Comparison of ENCODE assay signal across 9 mouse cellular contexts in the genomic region with DNA sequence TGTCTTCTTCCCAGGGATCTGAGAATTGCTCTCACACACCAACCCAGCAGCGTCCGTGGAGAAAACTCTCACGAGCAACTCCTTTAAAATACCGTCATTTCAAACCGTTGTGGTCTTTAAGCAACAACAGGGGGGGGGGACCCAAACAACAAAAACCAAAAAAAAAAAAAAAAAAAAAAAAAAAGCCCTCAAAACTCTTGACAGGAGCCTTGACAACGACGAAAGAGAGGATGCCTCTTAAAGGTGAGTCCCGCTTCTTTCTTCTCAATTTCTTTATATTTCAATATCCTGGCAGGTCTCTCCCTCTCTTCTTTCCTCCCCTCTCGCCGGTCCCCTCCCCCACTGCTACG. TPM values are rescaled to one million over a fixed set of nuclear protein-coding genes. Genes with fewer than 3 reads are reported as not detected.
DNase-seq lines count a peak whose midpoint lies in the region; ATAC-seq and TF ChIP-seq lines count a peak whose summit lies in the region.
"Had no signal": no experiment of that assay in that cellular context is flagged by ENCODE, and none has a peak within 500 bp of the region (broad histone marks: within the 10 kb centered on the region; RNA-seq: fewer than 3 reads in every experiment).

No protein-coding gene starts in this region.

- under 1% methylated on average over 11 of the region's 11 CpGs for WGBS in forebrain, embryonic 14.5 days
- WGBS in liver, embryonic 12.5 days (ENCODE audit: insufficient replicate concordance), result 1% methylated on average over 11 of the region's 11 CpGs
- 1% methylated on average over 11 of the region's 11 CpGs for WGBS in stomach, postnatal 0 days

- 0 out of 2 replicates have a peak, but pooled peaks cover 5% of the 10 kb centered on the region for H3K9me3 ChIP-seq in megakaryocyte, embryonic 14.5 days
- no peaks in the 10 kb centered on the region for H3K9me3 ChIP-seq in forebrain, embryonic 14.5 days (replicated peaks; ENCODE audit: control insufficient read depth, low read length)
- no peaks in the 10 kb centered on the region for H3K9me3 ChIP-seq in liver, embryonic 12.5 days (replicated peaks)
- H3K9me3 ChIP-seq in stomach, postnatal 0 days (ENCODE audit: control insufficient read depth, low read length), result no peaks in the 10 kb centered on the region

- ATAC-seq in megakaryocyte, adult 5-6 weeks (ENCODE audit: poor library complexity, severe bottlenecking), result no peak
- no peak for ATAC-seq in forebrain, embryonic 14.5 days
- no peak for ATAC-seq in liver, embryonic 12.5 days
- no peak for ATAC-seq in stomach, postnatal 0 days (ENCODE audit: low FRiP score, low TSS enrichment)

- no peak for TF ChIP-seq EP300 in stomach, postnatal 0 days (optimal IDR thresholded peaks at IDR 0.05)

- H3K4me1 ChIP-seq in megakaryocyte, embryonic 14.5 days, result peaks cover 59% of the 10 kb centered on the region
- H3K4me1 ChIP-seq in forebrain, embryonic 14.5 days (ENCODE audit: control insufficient read depth, insufficient read depth, low read length), result peaks cover 21% of the 10 kb centered on the region
- H3K4me1 ChIP-seq in liver, embryonic 12.5 days, result peaks cover 22% of the 10 kb centered on the region
- H3K4me1 ChIP-seq in stomach, postnatal 0 days (replicated peaks; ENCODE audit: control insufficient read depth, insufficient read depth), result peaks cover 2% of the 10 kb centered on the region; the same call in 1 of the 2 replicates

- DNase-seq in forebrain, embryonic 14.5 days (ENCODE audit: low spot score), result no peak
- no peak for DNase-seq in stomach, postnatal 0 days (ENCODE audit: low spot score)
- DNase-seq in gastrocnemius, adult 18-20 months (ENCODE audit: low spot score), result no peak
- DNase-seq in right cerebral cortex, postnatal 14 days, result no peak

- peak overlapping the region; percentile 93 for H3K27ac ChIP-seq in forebrain, embryonic 14.5 days (ENCODE audit: low read depth, low read length)
- no peak overlapping the region for H3K27ac ChIP-seq in liver, embryonic 12.5 days
- H3K27ac ChIP-seq in stomach, postnatal 0 days (replicated peaks), result no peak overlapping the region

- H3K27me3 ChIP-seq in megakaryocyte, embryonic 14.5 days (replicated peaks), result peaks cover 97% of the 10 kb centered on the region
- peaks cover 28% of the 10 kb centered on the region for H3K27me3 ChIP-seq in forebrain, embryonic 14.5 days (replicated peaks; ENCODE audit: control insufficient read depth, insufficient read depth, low read length)
- peaks cover 100% of the 10 kb centered on the region for H3K27me3 ChIP-seq in liver, embryonic 12.5 days (replicated peaks)
- H3K27me3 ChIP-seq in stomach, postnatal 0 days (ENCODE audit: control insufficient read depth, insufficient read depth, low read length), result peaks cover 32% of the 10 kb centered on the region

- H3K9ac ChIP-seq in forebrain, embryonic 14.5 days (ENCODE audit: low read length), result peak overlapping the region; percentile 96
- no peak overlapping the region for H3K9ac ChIP-seq in liver, embryonic 12.5 days
- no peak overlapping the region for H3K9ac ChIP-seq in stomach, postnatal 0 days (ENCODE audit: low read length)

- H3K4me3 ChIP-seq in megakaryocyte, embryonic 14.5 days (replicated peaks), result peak overlapping the region; percentile 88
- H3K4me3 ChIP-seq in forebrain, embryonic 14.5 days (ENCODE audit: low read depth, low read length), result peak overlapping the region; percentile 67
- peak overlapping the region; percentile 41 for H3K4me3 ChIP-seq in liver, embryonic 12.5 days
- peak overlapping the region; percentile 32 for H3K4me3 ChIP-seq in stomach, postnatal 0 days (ENCODE audit: low read depth, low read length)

- TF ChIP-seq CTCF in stomach, postnatal 0 days (IDR thresholded peaks at IDR 0.05; ENCODE audit: low read depth), result no peak

- H3K36me3 ChIP-seq in megakaryocyte, embryonic 14.5 days (replicated peaks; ENCODE audit: low read length), result no peaks in the 10 kb centered on the region
- H3K36me3 ChIP-seq in forebrain, embryonic 14.5 days (ENCODE audit: control insufficient read depth, insufficient read depth, low read length), result no peaks in the 10 kb centered on the region
- H3K36me3 ChIP-seq in liver, embryonic 12.5 days, result no peaks in the 10 kb centered on the region
- no peaks in the 10 kb centered on the region for H3K36me3 ChIP-seq in stomach, postnatal 0 days (ENCODE audit: control insufficient read depth, insufficient read depth, low read length)

- H3K4me2 ChIP-seq in forebrain, embryonic 14.5 days (ENCODE audit: low read length), result peak overlapping the region; percentile 66
- H3K4me2 ChIP-seq in liver, embryonic 12.5 days, result peak overlapping the region; percentile 65
- H3K4me2 ChIP-seq in stomach, postnatal 0 days (replicated peaks; ENCODE audit: low read depth), result peak overlapping the region; percentile 50

RNA-seq across cellular contexts. Expression of gene Pax6, which starts 7.0 kb away (rescaled TPM):
- polyA plus RNA-seq in megakaryocyte, embryonic 14.5 days (2012; ENCODE audit: insufficient read depth, low replicate concordance), result 0.15 TPM in 1 of 2 replicates, not detected in the other
- total RNA-seq in megakaryocyte, adult 5-6 weeks (2015), result not detected in 2 replicates
- total RNA-seq in megakaryocyte, adult 5-6 weeks (2017), result not detected in 2 replicates
- 44.5 and 51.8 TPM in 2 replicates for polyA plus RNA-seq in forebrain, embryonic 14.5 days (2014; fragmentation: Nextera tagmentation; extraction: Ambion mirVana)
- polyA plus RNA-seq in liver, embryonic 12.5 days (2016; fragmentation: Nextera tagmentation; extraction: Ambion mirVana), result 0.05 TPM in 1 of 2 replicates, not detected in the other
- polyA plus RNA-seq in stomach, postnatal 0 days (2015; fragmentation: Nextera tagmentation; extraction: Ambion mirVana), result 0.63 and 0.67 TPM in 2 replicates
- total RNA-seq in gastrocnemius, adult 18-20 months (2021), result not detected
- total RNA-seq: gastrocnemius, postnatal 36 days had no signal
- polyA plus RNA-seq: urinary bladder, adult 2 months had no signal

Comparison
In these comparisons a context has a peak if more than half of its experiments do, and no peak if none do; other contexts are left out.
1. H3K4me3 ChIP-seq: peak in every context shown above with its lines; median percentile 88 in megakaryocyte, embryonic 14.5 days; 67 in forebrain, embryonic 14.5 days; 41 in liver, embryonic 12.5 days; 32 in stomach, postnatal 0 days.
2. RNA of gene Pax6, which starts 7.0 kb away (polyA plus RNA-seq): 44.5 to 51.8 TPM in forebrain, embryonic 14.5 days; 0.63 to 0.67 TPM in stomach, postnatal 0 days, 0.15 TPM in megakaryocyte, embryonic 14.5 days and 0.05 TPM in liver, embryonic 12.5 days; every median in the first group is over 10 times any median in the second.
3. Peak in every context shown above with its lines, with median percentiles within 50 percentile points of each other: H3K4me2 ChIP-seq.